Mouse (Mus musculus): ENCODE data around the gene Pex5l. TPM values are rescaled to one million over a fixed set of nuclear protein-coding genes. Genes with fewer than 3 reads are reported as not detected.

Gene Pex5l
- polyA plus RNA-seq (2015; fragmentation: Nextera tagmentation; extraction: Ambion mirVana): 0.14 and 0.22 TPM in 2 replicates

DNA sequence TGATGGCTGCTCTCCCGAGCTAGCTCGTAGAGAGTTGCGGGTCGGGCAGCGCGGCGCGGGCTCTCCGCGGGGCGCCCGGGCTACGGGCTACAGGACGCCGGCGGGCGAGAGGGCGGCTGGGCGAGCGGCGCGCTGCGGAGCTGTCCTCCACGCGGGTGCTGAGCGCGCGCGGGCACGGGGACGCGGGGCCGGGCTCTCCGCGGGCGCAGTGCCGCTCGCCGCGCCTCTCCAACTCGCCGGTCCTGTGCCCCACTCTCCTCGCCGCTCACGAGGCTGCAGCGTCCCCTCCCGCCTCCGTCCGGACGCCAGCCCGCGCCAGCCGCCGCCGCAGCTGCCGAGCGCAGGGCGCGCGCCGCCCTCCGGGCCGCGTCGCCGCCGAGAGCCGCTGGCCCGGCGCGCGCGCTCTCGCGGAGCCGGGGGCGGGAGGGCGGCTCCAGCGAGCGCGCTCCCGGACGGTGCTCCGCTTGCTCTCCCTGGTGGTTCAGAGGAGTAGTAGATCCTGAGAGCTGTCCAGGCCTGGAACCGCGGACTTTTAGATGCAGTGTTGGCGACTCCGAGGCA is at the start of gene Pex5l:
Gene Pex5l, minus strand, starts transcription at position 347 of the 561 bp plus-strand sequence.
- WGBS: under 1% methylated on average over 88 of the region's 88 CpGs
- H3K4me2 ChIP-seq (replicated peaks; ENCODE audit: low read depth): peak within 1 kb of the TSS; percentile 70

DNA sequence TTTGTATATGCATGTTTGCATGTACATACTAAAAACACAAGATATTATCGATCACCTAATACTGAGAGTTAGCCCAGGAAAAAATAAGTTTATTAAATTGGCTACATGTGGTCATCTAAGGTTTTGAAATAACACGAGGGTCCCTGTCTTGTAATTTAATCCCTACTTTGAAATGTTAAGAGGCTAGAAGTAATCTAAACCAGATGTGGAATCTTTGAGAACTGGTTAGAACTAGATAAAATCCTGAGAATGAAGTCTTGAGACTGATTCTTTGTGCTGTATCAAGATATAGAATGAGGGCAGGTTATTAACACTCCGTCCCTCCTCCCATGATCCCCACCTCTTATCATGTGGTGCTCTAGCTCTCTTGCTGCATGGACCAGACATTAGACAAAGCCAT is 22.1 kb upstream of the Pex5l start:
- ATAC-seq: no peak
- H3K36me3 ChIP-seq (ENCODE audit: control insufficient read depth, insufficient read depth): no peaks in the 10 kb centered on the region
- H3K9me3 ChIP-seq (ENCODE audit: control insufficient read depth): no peaks in the 10 kb centered on the region
- no peaks in the 10 kb centered on the region for H3K27me3 ChIP-seq (replicated peaks; ENCODE audit: control insufficient read depth, insufficient read depth, low read length)
- no peak overlapping the region for H3K27ac ChIP-seq (ENCODE audit: low read depth, low read length)
- H3K4me2 ChIP-seq (replicated peaks; ENCODE audit: low read depth): no peak overlapping the region
- no peak for TF ChIP-seq CTCF (IDR thresholded peaks at IDR 0.05; ENCODE audit: low read depth)
- 81% methylated on average over 3 of the region's 3 CpGs for WGBS
- H3K4me3 ChIP-seq (ENCODE audit: low read depth, low read length): no peak overlapping the region
- H3K9ac ChIP-seq (ENCODE audit: low read depth, low read length): no peak overlapping the region
- H3K4me1 ChIP-seq (replicated peaks; ENCODE audit: control insufficient read depth, insufficient read depth, low read length): no peaks in the 10 kb centered on the region

More for the DNA sequence above, at the start of gene Pex5l:
- Histone ChIP-seq H3K4me3 (ENCODE audit: low read depth, low read length) (peak within 1 kb of the TSS; percentile 48), H3K27ac (ENCODE audit: low read depth, low read length) (no peak within 1 kb of the TSS), H3K27me3 (replicated peaks; ENCODE audit: control insufficient read depth, insufficient read depth, low read length) (peaks cover 12% of the 10 kb centered on the region), H3K9ac (ENCODE audit: low read depth, low read length) (no peak within 1 kb of the TSS), H3K36me3 (ENCODE audit: control insufficient read depth, insufficient read depth) (no peaks in the 10 kb centered on the region), H3K4me1 (replicated peaks; ENCODE audit: control insufficient read depth, insufficient read depth, low read length) (no peaks in the 10 kb centered on the region), H3K9me3 (ENCODE audit: control insufficient read depth) (no peaks in the 10 kb centered on the region)
- peak; percentile 58 for TF ChIP-seq CTCF (IDR thresholded peaks at IDR 0.05; ENCODE audit: low read depth)
- ATAC-seq: peak; percentile 84

DNA sequence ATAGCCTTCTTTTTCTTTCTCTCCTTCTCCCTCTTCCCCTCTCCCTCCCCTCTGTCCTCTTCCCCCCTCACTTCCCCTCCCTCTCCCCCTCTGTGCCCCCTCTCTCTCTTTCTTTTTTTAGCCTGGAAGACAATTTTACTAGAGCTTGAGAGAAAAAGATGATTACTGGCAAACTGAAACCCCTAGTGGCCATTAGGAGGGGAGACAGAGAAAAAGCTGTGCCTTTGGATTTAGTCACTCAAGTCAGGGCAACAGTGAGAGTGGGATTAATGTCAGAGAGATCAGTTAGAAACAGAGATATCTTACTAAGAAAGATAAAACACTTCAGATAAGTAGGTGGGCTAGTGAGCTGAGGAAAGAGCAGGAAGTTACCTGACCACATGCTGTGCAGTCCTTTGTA is 20.8 kb upstream of the Pex5l start:
- no peak for TF ChIP-seq CTCF (IDR thresholded peaks at IDR 0.05; ENCODE audit: low read depth)
- H3K36me3 ChIP-seq (ENCODE audit: control insufficient read depth, insufficient read depth): no peaks in the 10 kb centered on the region
- ATAC-seq: no peak

DNA sequence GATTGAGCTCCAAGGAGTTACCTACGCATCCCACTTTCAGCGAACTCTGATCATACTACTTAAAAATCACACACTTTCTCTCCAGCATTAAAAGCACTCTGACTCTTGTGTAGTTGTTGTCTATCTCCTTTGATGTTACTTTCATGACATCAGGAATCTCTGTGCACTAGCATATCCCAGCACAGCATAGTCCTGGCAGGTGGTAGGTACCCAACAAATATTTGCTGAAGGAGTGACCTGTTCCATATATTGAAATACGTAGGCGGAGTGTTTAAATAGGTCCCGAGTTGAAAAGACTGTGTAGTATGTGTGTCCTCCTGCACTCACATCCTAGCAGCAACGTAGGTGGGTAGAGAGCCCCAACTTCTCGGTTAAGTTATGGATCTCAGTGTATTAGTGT is 545 bp upstream of the Pex5l start:
- Histone ChIP-seq H3K36me3 (ENCODE audit: control insufficient read depth, insufficient read depth) (no peaks in the 10 kb centered on the region), H3K4me3 (ENCODE audit: low read depth, low read length) (no peak overlapping the region), H3K4me1 (replicated peaks; ENCODE audit: control insufficient read depth, insufficient read depth, low read length) (no peaks in the 10 kb centered on the region), H3K27ac (ENCODE audit: low read depth, low read length) (no peak overlapping the region), H3K27me3 (replicated peaks; ENCODE audit: control insufficient read depth, insufficient read depth, low read length) (peaks cover 12% of the 10 kb centered on the region), H3K9me3 (ENCODE audit: control insufficient read depth) (no peaks in the 10 kb centered on the region), H3K4me2 (replicated peaks; ENCODE audit: low read depth) (peak overlapping the region; percentile 70), H3K9ac (ENCODE audit: low read depth, low read length) (no peak overlapping the region)
- ATAC-seq: peak; percentile 50
- TF ChIP-seq CTCF (IDR thresholded peaks at IDR 0.05; ENCODE audit: low read depth): no peak
- 52% methylated on average over 7 of the region's 7 CpGs for WGBS

More for the DNA sequence above, 20.8 kb upstream of the Pex5l start:
- Histone ChIP-seq H3K4me1 (replicated peaks; ENCODE audit: control insufficient read depth, insufficient read depth, low read length) (no peaks in the 10 kb centered on the region), H3K27me3 (replicated peaks; ENCODE audit: control insufficient read depth, insufficient read depth, low read length) (no peaks in the 10 kb centered on the region), H3K27ac (ENCODE audit: low read depth, low read length) (no peak overlapping the region), H3K9ac (ENCODE audit: low read depth, low read length) (no peak overlapping the region), H3K9me3 (ENCODE audit: control insufficient read depth) (no peaks in the 10 kb centered on the region), H3K4me3 (ENCODE audit: low read depth, low read length) (no peak overlapping the region), H3K4me2 (replicated peaks; ENCODE audit: low read depth) (no peak overlapping the region)

DNA sequence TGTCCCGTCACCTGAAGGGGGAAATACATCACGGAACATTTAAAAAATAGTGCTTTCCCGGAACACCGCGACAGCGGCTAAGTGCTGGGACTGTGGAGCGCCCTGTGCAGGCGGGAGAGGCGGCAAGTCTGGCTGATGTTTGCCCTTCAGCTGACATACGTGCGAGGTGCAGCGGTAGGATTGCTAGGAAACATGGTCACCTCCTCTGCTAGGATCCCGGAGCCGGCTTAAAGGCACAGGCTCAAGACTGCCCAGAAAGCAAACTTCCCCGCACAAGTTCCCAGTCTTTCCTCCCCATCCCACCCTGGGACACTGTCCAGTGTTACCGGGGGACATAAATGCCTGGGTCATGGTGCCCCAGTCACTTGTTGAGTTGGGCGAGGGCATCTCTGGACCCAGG is 649 bp downstream of the Pex5l start:
- Histone ChIP-seq H3K36me3 (ENCODE audit: control insufficient read depth, insufficient read depth) (no peaks in the 10 kb centered on the region), H3K9ac (ENCODE audit: low read depth, low read length) (no peak overlapping the region), H3K27me3 (replicated peaks; ENCODE audit: control insufficient read depth, insufficient read depth, low read length) (peaks cover 12% of the 10 kb centered on the region), H3K27ac (ENCODE audit: low read depth, low read length) (no peak overlapping the region), H3K4me3 (ENCODE audit: low read depth, low read length) (peak overlapping the region; percentile 48), H3K4me1 (replicated peaks; ENCODE audit: control insufficient read depth, insufficient read depth, low read length) (no peaks in the 10 kb centered on the region), H3K9me3 (ENCODE audit: control insufficient read depth) (no peaks in the 10 kb centered on the region), H3K4me2 (replicated peaks; ENCODE audit: low read depth) (peak overlapping the region; percentile 70)
- TF ChIP-seq CTCF (IDR thresholded peaks at IDR 0.05; ENCODE audit: low read depth): no peak
- under 1% methylated on average over 17 of the region's 17 CpGs for WGBS
- ATAC-seq: peak; percentile 25; the same call in 1 of the 2 replicates

DNA sequence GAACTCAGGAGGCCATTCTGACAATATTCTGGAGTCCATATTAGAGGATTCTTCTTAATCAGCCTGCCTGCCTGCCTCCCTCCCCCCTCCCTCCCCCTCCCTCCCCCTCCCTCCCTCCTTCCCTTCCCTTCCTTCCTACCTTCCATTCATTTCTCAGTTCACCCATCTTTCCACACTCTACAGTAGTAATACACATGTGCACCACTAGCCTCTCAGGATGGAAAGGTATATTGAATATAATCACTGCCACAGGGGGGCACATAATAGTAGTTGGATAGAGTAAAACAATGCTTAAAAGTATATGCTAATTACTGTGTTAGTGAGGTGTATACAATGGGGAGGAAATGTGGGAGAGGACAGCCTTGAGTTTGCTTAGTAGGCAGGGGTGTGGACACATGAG is 13.1 kb downstream of the Pex5l start:
- no peak for ATAC-seq
- no peaks in the 10 kb centered on the region for H3K4me1 ChIP-seq (replicated peaks; ENCODE audit: control insufficient read depth, insufficient read depth, low read length)
- H3K4me2 ChIP-seq (replicated peaks; ENCODE audit: low read depth): no peak overlapping the region
- H3K36me3 ChIP-seq (ENCODE audit: control insufficient read depth, insufficient read depth): no peaks in the 10 kb centered on the region
- no peak overlapping the region for H3K4me3 ChIP-seq (ENCODE audit: low read depth, low read length)
- no peak for TF ChIP-seq CTCF (IDR thresholded peaks at IDR 0.05; ENCODE audit: low read depth)
- H3K27ac ChIP-seq (ENCODE audit: low read depth, low read length): no peak overlapping the region
- no peaks in the 10 kb centered on the region for H3K9me3 ChIP-seq (ENCODE audit: control insufficient read depth)
- H3K27me3 ChIP-seq (replicated peaks; ENCODE audit: control insufficient read depth, insufficient read depth, low read length): no peaks in the 10 kb centered on the region
- H3K9ac ChIP-seq (ENCODE audit: low read depth, low read length): no peak overlapping the region

DNA sequence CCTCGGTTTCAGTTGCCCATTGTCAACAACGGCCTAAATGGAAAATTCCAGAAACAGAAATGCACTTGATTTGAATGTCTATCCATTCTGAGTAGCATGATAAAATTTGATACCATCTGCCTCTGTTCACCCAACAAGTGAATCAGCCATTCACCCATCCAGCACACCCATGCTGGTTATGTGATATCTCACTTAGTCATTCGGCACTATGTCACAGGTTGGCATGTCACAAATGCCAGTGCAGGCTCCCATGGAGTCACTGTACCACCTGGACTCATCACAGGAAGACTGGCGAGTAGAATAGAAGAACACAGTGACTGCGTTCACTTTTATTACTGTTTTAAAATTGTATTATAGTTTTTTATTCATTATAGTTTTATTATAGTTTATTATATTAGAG is 18.3 kb downstream of the Pex5l start:
- Histone ChIP-seq H3K27ac (ENCODE audit: low read depth, low read length) (no peak overlapping the region), H3K4me3 (ENCODE audit: low read depth, low read length) (no peak overlapping the region), H3K36me3 (ENCODE audit: control insufficient read depth, insufficient read depth) (no peaks in the 10 kb centered on the region), H3K4me2 (replicated peaks; ENCODE audit: low read depth) (no peak overlapping the region), H3K4me1 (replicated peaks; ENCODE audit: control insufficient read depth, insufficient read depth, low read length) (no peaks in the 10 kb centered on the region), H3K9me3 (ENCODE audit: control insufficient read depth) (no peaks in the 10 kb centered on the region), H3K9ac (ENCODE audit: low read depth, low read length) (no peak overlapping the region), H3K27me3 (replicated peaks; ENCODE audit: control insufficient read depth, insufficient read depth, low read length) (no peaks in the 10 kb centered on the region)
- ATAC-seq: no peak
- WGBS: 86% methylated on average over 5 of the region's 5 CpGs
- no peak for TF ChIP-seq CTCF (IDR thresholded peaks at IDR 0.05; ENCODE audit: low read depth)
